Mouse (Mus musculus): ENCODE results near the gene Shisal2a. TPM values are rescaled to one million over a fixed set of nuclear protein-coding genes. Genes with fewer than 3 reads are reported as not detected.

Gene Shisal2a
- 2.0 and 3.2 TPM in 2 replicates for polyA plus RNA-seq (2014; fragmentation: Nextera tagmentation; extraction: Ambion mirVana)

DNA sequence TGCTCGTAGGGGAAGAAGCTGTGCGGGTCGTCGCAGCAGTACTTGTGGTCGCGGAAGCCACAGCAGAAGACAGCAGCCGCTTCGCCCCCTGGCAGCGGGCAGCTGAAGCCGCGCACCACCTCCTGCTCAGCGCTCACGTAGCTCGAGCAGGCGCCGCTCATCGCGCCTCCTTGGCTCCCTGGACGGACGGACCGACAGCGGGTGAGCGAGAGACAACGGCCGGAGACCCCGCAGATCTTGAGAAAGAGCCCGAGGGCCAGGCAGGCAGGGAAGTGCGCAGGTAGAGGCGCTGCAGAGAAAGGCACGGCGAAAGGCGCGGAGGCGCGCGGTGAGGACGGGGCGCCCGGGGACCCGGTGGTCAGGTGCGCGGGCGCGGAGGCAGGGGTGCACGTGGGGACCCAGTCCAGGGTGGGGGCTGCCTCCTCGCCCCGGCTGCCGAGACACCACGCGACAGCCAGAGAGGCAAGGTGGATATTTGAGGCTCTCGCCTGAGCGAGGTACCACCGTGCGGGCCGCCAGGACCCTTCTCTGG, at the start of gene Shisal2a:
TSS of gene Shisal2a (minus strand) at position 167 of the 532 bp plus-strand sequence.
- Histone ChIP-seq H3K36me3 (ENCODE audit: control insufficient read depth, insufficient read depth, low read length) (no peaks in the 10 kb centered on the region), H3K27ac (ENCODE audit: low read depth, low read length) (no peak within 1 kb of the TSS), H3K9me3 (ENCODE audit: control insufficient read depth, low read length) (no peaks in the 10 kb centered on the region), H3K4me1 (replicated peaks; ENCODE audit: control insufficient read depth, insufficient read depth, low read length) (peaks cover 2% of the 10 kb centered on the region; the same call in 1 of the 2 replicates), H3K4me2 (replicated peaks; ENCODE audit: low read depth, low read length) (peak within 1 kb of the TSS; percentile 37), H3K27me3 (ENCODE audit: control insufficient read depth, insufficient read depth, low read length) (peaks cover 13% of the 10 kb centered on the region; the same call in 1 of the 2 replicates), H3K9ac (ENCODE audit: low read depth, low read length) (peak within 1 kb of the TSS; percentile 32; the same call in 1 of the 2 replicates), H3K4me3 (ENCODE audit: low read depth, low read length) (peak within 1 kb of the TSS; percentile 25)
- DNase-seq (ENCODE audit: low spot score) (peak; percentile 61), ATAC-seq (ENCODE audit: low FRiP score) (0 out of 2 replicates have a peak, but pooled peaks have one; percentile 13)
- WGBS = 2% methylated on average over 52 of the region's 55 CpGs

DNA sequence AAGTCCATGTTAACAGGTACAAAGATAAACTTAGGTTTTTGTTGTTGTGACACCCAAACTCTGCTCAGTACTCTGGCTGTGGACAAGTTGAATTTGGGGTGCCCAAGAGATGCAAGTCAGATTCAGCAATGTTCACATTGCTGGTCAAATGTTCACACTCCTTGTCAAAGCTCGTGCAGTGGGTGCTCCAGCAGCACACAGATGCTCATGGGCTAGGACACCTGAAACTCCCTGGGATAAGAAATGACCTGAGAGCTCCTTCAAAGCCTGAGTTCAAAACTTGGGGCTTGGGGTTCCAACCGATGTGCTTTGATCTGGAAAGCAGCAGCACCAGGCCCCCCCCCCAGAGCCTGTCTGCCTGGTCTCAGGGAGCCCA, 48.4 kb upstream of the Shisal2a start:
- peaks cover 5% of the 10 kb centered on the region for H3K4me1 ChIP-seq (replicated peaks; ENCODE audit: control insufficient read depth, insufficient read depth, low read length)
- DNase-seq (ENCODE audit: low spot score) = no peak
- peak overlapping the region; percentile 63 for H3K27ac ChIP-seq (ENCODE audit: low read depth, low read length)
- H3K9me3 ChIP-seq (ENCODE audit: control insufficient read depth, low read length) = no peaks in the 10 kb centered on the region
- peak; percentile 17; the same call in 1 of the 2 replicates for ATAC-seq (ENCODE audit: low FRiP score)
- no peak overlapping the region for H3K4me3 ChIP-seq (ENCODE audit: low read depth, low read length)
- H3K9ac ChIP-seq (ENCODE audit: low read depth, low read length) = no peak overlapping the region
- H3K27me3 ChIP-seq (ENCODE audit: control insufficient read depth, insufficient read depth, low read length) = no peaks in the 10 kb centered on the region
- H3K36me3 ChIP-seq (ENCODE audit: control insufficient read depth, insufficient read depth, low read length) = no peaks in the 10 kb centered on the region
- H3K4me2 ChIP-seq (replicated peaks; ENCODE audit: low read depth, low read length) = no peak overlapping the region
- 40% methylated on average over 2 of the region's 2 CpGs for WGBS

DNA sequence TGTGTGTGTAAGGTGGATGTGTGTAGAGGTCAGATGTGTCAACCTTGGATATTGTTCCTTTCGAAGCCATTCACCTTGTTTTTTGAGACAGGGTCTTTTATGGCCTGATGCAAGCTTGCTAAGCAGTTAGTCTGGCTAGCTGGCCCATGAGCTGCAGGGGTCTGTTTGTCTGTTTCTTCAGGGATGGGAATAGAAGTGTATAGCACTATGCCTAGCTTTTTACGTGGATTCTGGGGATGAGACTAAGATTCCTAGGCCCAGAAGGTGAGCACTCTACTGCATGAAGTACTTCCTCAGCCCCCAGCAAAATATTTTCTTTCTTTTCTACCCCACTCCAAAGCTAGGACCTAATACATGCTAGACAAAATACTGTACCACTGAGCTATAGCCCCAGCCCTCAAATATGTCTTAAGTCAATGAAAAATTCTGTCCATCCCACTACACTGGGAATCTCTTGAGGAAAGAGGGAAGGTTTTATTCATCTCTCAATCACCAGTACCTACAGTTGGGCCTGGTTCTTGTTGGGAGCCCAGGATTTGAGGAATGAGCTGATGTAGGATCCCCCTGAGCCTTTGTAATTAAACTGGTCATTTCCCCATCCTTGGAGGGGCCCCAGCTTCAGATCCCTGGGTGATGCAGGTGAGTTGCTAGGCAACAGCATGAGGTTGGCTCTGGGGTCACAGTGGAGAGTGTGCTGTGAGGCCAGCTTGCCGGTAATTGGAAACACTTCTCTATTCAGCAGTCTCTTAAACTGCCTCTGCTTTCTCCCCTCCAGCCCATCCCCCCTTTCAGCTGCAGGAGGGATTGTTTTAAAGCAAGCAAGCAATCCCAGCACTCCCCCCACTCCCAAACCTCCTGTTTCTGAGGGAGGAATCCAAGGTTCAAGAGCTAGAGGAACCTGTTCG, 47.8 kb upstream of the Shisal2a start:
- no peak overlapping the region for H3K4me3 ChIP-seq (ENCODE audit: low read depth, low read length)
- H3K27me3 ChIP-seq (ENCODE audit: control insufficient read depth, insufficient read depth, low read length) = no peaks in the 10 kb centered on the region
- no peaks in the 10 kb centered on the region for H3K9me3 ChIP-seq (ENCODE audit: control insufficient read depth, low read length)
- H3K27ac ChIP-seq (ENCODE audit: low read depth, low read length) = peak overlapping the region; percentile 75
- ATAC-seq (ENCODE audit: low FRiP score) (peak; percentile 91), DNase-seq (ENCODE audit: low spot score) (peak; percentile 74)
- 35% methylated on average over 4 of the region's 4 CpGs for WGBS
- H3K4me1 ChIP-seq (replicated peaks; ENCODE audit: control insufficient read depth, insufficient read depth, low read length) = peaks cover 5% of the 10 kb centered on the region
- H3K9ac ChIP-seq (ENCODE audit: low read depth, low read length) = no peak overlapping the region; the same call in 1 of the 2 replicates
- no peaks in the 10 kb centered on the region for H3K36me3 ChIP-seq (ENCODE audit: control insufficient read depth, insufficient read depth, low read length)
- 0 out of 2 replicates have a peak overlapping the region, but pooled peaks have one; percentile 5 for H3K4me2 ChIP-seq (replicated peaks; ENCODE audit: low read depth, low read length)

DNA sequence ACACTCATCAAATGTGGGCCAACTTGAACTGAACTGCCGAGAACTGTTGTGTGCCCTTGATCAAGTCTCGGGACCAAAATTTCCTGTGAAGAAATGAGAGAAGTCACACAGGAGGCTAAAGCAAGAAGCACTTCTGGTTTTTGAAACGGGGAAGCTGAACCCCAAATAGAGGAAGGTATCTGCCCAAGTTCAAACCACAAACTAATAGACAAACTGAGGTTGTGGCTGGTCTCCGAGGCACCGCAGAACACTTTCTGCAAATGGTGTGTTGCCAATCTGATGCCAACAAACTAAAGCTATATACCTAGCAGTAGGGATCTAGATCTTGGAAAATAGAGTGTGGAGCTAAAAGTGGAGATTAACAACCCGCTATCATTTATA, 45.2 kb upstream of the Shisal2a start:
- ATAC-seq (ENCODE audit: low FRiP score) = no peak
- Histone ChIP-seq H3K27me3 (ENCODE audit: control insufficient read depth, insufficient read depth, low read length) (no peaks in the 10 kb centered on the region), H3K4me1 (replicated peaks; ENCODE audit: control insufficient read depth, insufficient read depth, low read length) (peaks cover 5% of the 10 kb centered on the region), H3K4me2 (replicated peaks; ENCODE audit: low read depth, low read length) (no peak overlapping the region), H3K9ac (ENCODE audit: low read depth, low read length) (no peak overlapping the region), H3K9me3 (ENCODE audit: control insufficient read depth, low read length) (no peaks in the 10 kb centered on the region), H3K36me3 (ENCODE audit: control insufficient read depth, insufficient read depth, low read length) (no peaks in the 10 kb centered on the region), H3K4me3 (ENCODE audit: low read depth, low read length) (no peak overlapping the region), H3K27ac (ENCODE audit: low read depth, low read length) (no peak overlapping the region)
- no peak for DNase-seq (ENCODE audit: low spot score)
- WGBS = 90% methylated on average over 6 of the region's 6 CpGs

DNA sequence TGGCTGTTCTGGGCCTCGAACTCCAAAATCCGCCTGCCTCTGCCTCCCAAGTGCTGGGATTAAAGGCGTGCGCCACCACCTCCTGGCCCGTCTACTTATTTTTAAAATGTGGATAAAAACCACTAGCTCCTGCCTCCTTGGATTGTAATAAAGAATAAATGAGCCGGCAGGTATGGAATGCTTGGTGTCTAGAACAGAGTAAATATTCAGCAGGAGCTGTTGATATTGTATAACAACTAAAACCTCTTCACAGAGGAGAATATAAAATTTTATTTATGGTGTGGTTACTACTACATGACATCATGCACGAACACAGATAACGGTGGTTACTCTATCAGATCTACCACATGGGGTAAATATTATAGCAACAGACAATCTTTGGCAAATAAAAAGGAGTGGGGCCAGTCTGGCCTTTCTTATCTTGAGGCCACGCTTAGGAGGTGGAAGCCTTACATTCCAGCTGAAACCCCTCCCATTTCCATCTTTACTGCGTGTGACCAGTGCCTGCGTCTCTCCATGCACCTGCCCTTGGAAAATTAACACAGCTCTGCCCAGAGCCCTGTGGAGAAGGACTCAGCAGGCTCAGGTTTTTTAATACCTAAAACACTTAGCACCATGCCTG, 44.7 kb upstream of the Shisal2a start:
- DNase-seq (ENCODE audit: low spot score) = no peak
- Histone ChIP-seq H3K9me3 (ENCODE audit: control insufficient read depth, low read length) (no peaks in the 10 kb centered on the region), H3K36me3 (ENCODE audit: control insufficient read depth, insufficient read depth, low read length) (no peaks in the 10 kb centered on the region), H3K27me3 (ENCODE audit: control insufficient read depth, insufficient read depth, low read length) (no peaks in the 10 kb centered on the region), H3K27ac (ENCODE audit: low read depth, low read length) (no peak overlapping the region), H3K4me3 (ENCODE audit: low read depth, low read length) (no peak overlapping the region), H3K4me2 (replicated peaks; ENCODE audit: low read depth, low read length) (no peak overlapping the region), H3K9ac (ENCODE audit: low read depth, low read length) (no peak overlapping the region), H3K4me1 (replicated peaks; ENCODE audit: control insufficient read depth, insufficient read depth, low read length) (peaks cover 5% of the 10 kb centered on the region)
- no peak for ATAC-seq (ENCODE audit: low FRiP score)
- WGBS = 84% methylated on average over 11 of the region's 11 CpGs

- no peak overlapping the region for H3K27ac ChIP-seq (ENCODE audit: low read depth, low read length)
- H3K4me1 ChIP-seq (replicated peaks; ENCODE audit: control insufficient read depth, insufficient read depth, low read length) = no peaks in the 10 kb centered on the region
- DNase-seq (ENCODE audit: low spot score) = no peak
- H3K4me2 ChIP-seq (replicated peaks; ENCODE audit: low read depth, low read length) = no peak overlapping the region
- H3K9me3 ChIP-seq (ENCODE audit: control insufficient read depth, low read length) = no peaks in the 10 kb centered on the region
- ATAC-seq (ENCODE audit: low FRiP score) = no peak
- H3K4me3 ChIP-seq (ENCODE audit: low read depth, low read length) = no peak overlapping the region
- H3K27me3 ChIP-seq (ENCODE audit: control insufficient read depth, insufficient read depth, low read length) = no peaks in the 10 kb centered on the region
- no peaks in the 10 kb centered on the region for H3K36me3 ChIP-seq (ENCODE audit: control insufficient read depth, insufficient read depth, low read length)
- H3K9ac ChIP-seq (ENCODE audit: low read depth, low read length) = no peak overlapping the region
- WGBS = 94% methylated on average over 2 of the region's 2 CpGs
Measured at GRCm38 (mm10) chr4:108424587-108424986, 41.4 kb upstream of the Shisal2a start.

GRCm38 (mm10) chr4:108407621-108408020, 24.5 kb upstream of the Shisal2a start:
- peak; percentile 35 for DNase-seq (ENCODE audit: low spot score)

DNA sequence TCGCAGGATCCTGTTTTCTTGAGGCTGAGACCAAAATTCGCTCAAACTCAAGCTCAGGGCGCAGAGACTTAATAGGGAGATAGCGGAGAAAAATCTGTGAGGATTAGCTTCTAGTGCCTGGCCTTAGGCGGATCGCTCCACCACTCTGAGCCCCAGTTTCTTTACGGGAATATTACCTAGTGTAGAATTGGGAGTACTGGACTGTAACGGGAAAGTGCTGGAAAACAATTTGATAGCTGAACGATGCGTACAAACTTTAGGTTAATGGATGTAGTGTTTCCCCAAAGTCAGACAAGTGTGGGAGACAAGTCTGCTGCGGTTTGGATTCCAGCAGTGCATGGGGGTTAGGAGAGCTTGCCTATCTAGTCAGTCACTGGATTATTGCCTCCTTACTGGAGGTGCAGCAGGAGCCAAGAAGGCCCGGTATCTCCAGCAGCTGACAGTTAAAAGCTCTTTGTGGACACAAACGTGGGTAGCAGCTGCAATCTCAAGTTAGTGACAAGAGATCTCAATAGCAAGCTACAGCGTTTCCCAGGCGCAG, 23.8 kb upstream of the Shisal2a start, which contains the start of gene Gpx7:
TSS of gene Gpx7 (minus strand) at position 101 of the 541 bp plus-strand sequence.
- no peak for ATAC-seq (ENCODE audit: low FRiP score)
- no peaks in the 10 kb centered on the region for H3K27me3 ChIP-seq (ENCODE audit: control insufficient read depth, insufficient read depth, low read length)
- H3K4me2 ChIP-seq (replicated peaks; ENCODE audit: low read depth, low read length) = peak within 1 kb of the TSS; percentile 86
- peak within 1 kb of the TSS; percentile 54; the same call in 1 of the 2 replicates for H3K27ac ChIP-seq (ENCODE audit: low read depth, low read length)
- peak within 1 kb of the TSS; percentile 39 for H3K4me3 ChIP-seq (ENCODE audit: low read depth, low read length)
- peak; percentile 54 for DNase-seq (ENCODE audit: low spot score)
- no peaks in the 10 kb centered on the region for H3K36me3 ChIP-seq (ENCODE audit: control insufficient read depth, insufficient read depth, low read length)
- H3K4me1 ChIP-seq (replicated peaks; ENCODE audit: control insufficient read depth, insufficient read depth, low read length) = peaks cover 11% of the 10 kb centered on the region; the same call in 1 of the 2 replicates
- peak within 1 kb of the TSS; percentile 74 for H3K9ac ChIP-seq (ENCODE audit: low read depth, low read length)
- H3K9me3 ChIP-seq (ENCODE audit: control insufficient read depth, low read length) = no peaks in the 10 kb centered on the region
- WGBS = 8% methylated on average over 15 of the region's 15 CpGs

More at GRCm38 (mm10) chr4:108407621-108408020, 24.5 kb upstream of the Shisal2a start:
- H3K4me2 ChIP-seq (replicated peaks; ENCODE audit: low read depth, low read length) = 0 out of 2 replicates have a peak overlapping the region, but pooled peaks have one; percentile 3
- no peaks in the 10 kb centered on the region for H3K36me3 ChIP-seq (ENCODE audit: control insufficient read depth, insufficient read depth, low read length)
- no peak overlapping the region for H3K9ac ChIP-seq (ENCODE audit: low read depth, low read length)
- no peak for ATAC-seq (ENCODE audit: low FRiP score)
- H3K4me3 ChIP-seq (ENCODE audit: low read depth, low read length) = no peak overlapping the region
- 33% methylated on average over 8 of the region's 8 CpGs for WGBS
- peaks cover 11% of the 10 kb centered on the region; the same call in 1 of the 2 replicates for H3K4me1 ChIP-seq (replicated peaks; ENCODE audit: control insufficient read depth, insufficient read depth, low read length)
- H3K9me3 ChIP-seq (ENCODE audit: control insufficient read depth, low read length) = no peaks in the 10 kb centered on the region
- H3K27me3 ChIP-seq (ENCODE audit: control insufficient read depth, insufficient read depth, low read length) = no peaks in the 10 kb centered on the region
- no peak overlapping the region for H3K27ac ChIP-seq (ENCODE audit: low read depth, low read length)
